Mouse (Mus musculus): ENCODE measurements around the gene Plpp7. TPM values are rescaled to one million over a fixed set of nuclear protein-coding genes. Genes with fewer than 3 reads are reported as not detected.
A peak's percentile ranks its signal among the peaks of the same experiment; 100 is the strongest.

Gene Plpp7
- polyA plus RNA-seq, 1 experiment from 2014 or later: 4.4 TPM

DNA sequence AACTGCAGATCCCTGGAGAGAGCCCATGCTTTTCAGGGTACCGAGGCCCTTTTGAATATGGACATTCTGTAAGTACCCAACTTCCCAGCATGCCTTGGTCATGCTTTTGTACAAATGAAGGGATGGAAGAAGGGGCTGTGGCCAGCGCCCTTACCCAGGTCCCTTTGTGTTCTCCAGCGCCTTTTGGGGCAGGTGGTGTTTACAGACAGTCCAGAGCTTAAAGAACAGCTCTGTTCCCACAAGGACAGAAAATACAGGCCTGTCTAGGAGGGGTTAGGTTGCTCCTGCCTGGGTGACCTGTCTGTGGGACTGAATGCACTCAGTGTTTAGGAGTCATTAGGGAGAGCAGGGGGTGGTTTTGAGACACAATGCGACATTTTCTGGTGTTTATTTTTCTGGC is 62.0 kb downstream of the Plpp7 start:
- ATAC-seq (ENCODE audit: insufficient read depth, low FRiP score, low read depth): no peak
- H3K27ac ChIP-seq: peak overlapping the region; percentile 29
- H3K9me3 ChIP-seq: no peaks in the 10 kb centered on the region
- no peak overlapping the region for H3K9ac ChIP-seq
- peak overlapping the region; percentile 19 for H3K4me2 ChIP-seq
- H3K4me1 ChIP-seq: peaks cover 73% of the 10 kb centered on the region
- peaks cover 4% of the 10 kb centered on the region; the same call in 1 of the 2 replicates for H3K36me3 ChIP-seq
- WGBS: 21% methylated on average over 4 of the region's 4 CpGs
- H3K4me3 ChIP-seq (replicated peaks): no peak overlapping the region
- H3K27me3 ChIP-seq (replicated peaks): no peaks in the 10 kb centered on the region

DNA sequence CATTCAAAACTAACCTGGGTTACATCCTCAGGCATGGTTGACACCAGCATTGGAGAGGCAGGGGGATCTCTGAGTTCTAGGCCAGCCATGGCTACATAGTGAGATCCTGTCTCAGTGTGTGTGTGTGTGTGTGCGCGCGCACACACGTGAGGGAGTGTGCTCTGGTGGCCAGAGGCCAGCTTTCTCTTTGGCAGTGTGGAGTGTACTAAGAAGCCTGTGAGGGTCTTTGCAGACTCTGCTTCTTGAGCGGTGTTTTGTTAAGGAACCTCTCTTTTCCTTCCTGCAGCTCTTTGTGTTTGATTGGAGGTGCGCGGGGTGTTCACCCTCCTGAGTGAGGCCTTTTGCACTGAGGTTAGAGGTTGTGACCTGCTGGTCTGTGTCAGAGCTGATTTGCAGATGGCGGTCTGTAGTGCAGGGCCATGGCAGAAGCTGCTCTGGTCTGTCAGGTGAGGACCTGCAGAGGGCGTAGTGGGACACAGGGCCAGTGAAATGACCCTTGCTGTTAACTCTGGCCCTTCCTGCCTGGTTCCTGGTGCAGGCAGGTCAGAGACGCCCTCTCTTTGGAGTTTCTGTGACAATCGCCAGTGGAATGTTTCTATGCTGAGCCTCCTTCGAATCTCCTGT is 63.4 kb downstream of the Plpp7 start:
- 63% methylated on average over 12 of the region's 12 CpGs for WGBS
- H3K9me3 ChIP-seq: no peaks in the 10 kb centered on the region
- H3K4me3 ChIP-seq (replicated peaks): no peak overlapping the region
- H3K27ac ChIP-seq: no peak overlapping the region
- peaks cover 67% of the 10 kb centered on the region for H3K4me1 ChIP-seq
- H3K4me2 ChIP-seq: no peak overlapping the region; the same call in 1 of the 2 replicates
- ATAC-seq (ENCODE audit: insufficient read depth, low FRiP score, low read depth): no peak
- no peak overlapping the region for H3K9ac ChIP-seq
- H3K36me3 ChIP-seq: peaks cover 4% of the 10 kb centered on the region; the same call in 1 of the 2 replicates
- no peaks in the 10 kb centered on the region for H3K27me3 ChIP-seq (replicated peaks)

Small RNA genes within 50 kb of the gene (microRNA-seq; reads per million reads assigned to microRNA genes)
- gene Mir7674: not detected

Other genes with a start within 250 kb of the Plpp7 start
- 0.19 and 0.22 TPM in 2 replicates for gene Fibcd1, start 249.5 kb upstream of the Plpp7 start, polyA plus RNA-seq (2015; fragmentation: Nextera tagmentation; extraction: Ambion mirVana)
- 0.64 and 0.76 TPM in 2 replicates for gene Lamc3, start 208.2 kb upstream of the Plpp7 start, polyA plus RNA-seq (2015; fragmentation: Nextera tagmentation; extraction: Ambion mirVana)
- 10.5 and 11.4 TPM in 2 replicates for gene Aif1l, start 145.4 kb upstream of the Plpp7 start, polyA plus RNA-seq (2015; fragmentation: Nextera tagmentation; extraction: Ambion mirVana)
- 78.2 and 78.8 TPM in 2 replicates for gene Nup214, start 121.1 kb upstream of the Plpp7 start, polyA plus RNA-seq (2015; fragmentation: Nextera tagmentation; extraction: Ambion mirVana)
- gene Fam78a, start 10.7 kb upstream of the Plpp7 start, polyA plus RNA-seq (2015; fragmentation: Nextera tagmentation; extraction: Ambion mirVana): 1.7 and 2.2 TPM in 2 replicates
- 43.7 and 48.2 TPM in 2 replicates for gene Prrc2b, start 55.6 kb downstream of the Plpp7 start, polyA plus RNA-seq (2015; fragmentation: Nextera tagmentation; extraction: Ambion mirVana)
- gene Pomt1, start 141.1 kb downstream of the Plpp7 start, polyA plus RNA-seq (2015; fragmentation: Nextera tagmentation; extraction: Ambion mirVana): 23.5 and 27.8 TPM in 2 replicates
- gene Uck1, start 164.6 kb downstream of the Plpp7 start, polyA plus RNA-seq (2015; fragmentation: Nextera tagmentation; extraction: Ambion mirVana): 59.6 and 65.4 TPM in 2 replicates
- gene Golga2, start 191.9 kb downstream of the Plpp7 start, polyA plus RNA-seq (2015; fragmentation: Nextera tagmentation; extraction: Ambion mirVana): 24.9 and 25.2 TPM in 2 replicates
- gene Swi5, start 192.5 kb downstream of the Plpp7 start, polyA plus RNA-seq (2015; fragmentation: Nextera tagmentation; extraction: Ambion mirVana): 418 and 429 TPM in 2 replicates

Data from stomach, embryonic 15.5 days (tissue).